Mouse (Mus musculus): ENCODE data around the gene Nudt9. TPM values are rescaled to one million over a fixed set of nuclear protein-coding genes. Genes with fewer than 3 reads are reported as not detected.

Nudt9 gene
- 48.2 and 50.9 TPM in 2 replicates for polyA plus RNA-seq (2015; fragmentation: Nextera tagmentation; extraction: Ambion mirVana)

GRCm38 (mm10) chr5:104046256-104047199 is at the start of gene Nudt9:
TSS of gene Nudt9 (plus strand) at chr5:104046306.

DNA sequence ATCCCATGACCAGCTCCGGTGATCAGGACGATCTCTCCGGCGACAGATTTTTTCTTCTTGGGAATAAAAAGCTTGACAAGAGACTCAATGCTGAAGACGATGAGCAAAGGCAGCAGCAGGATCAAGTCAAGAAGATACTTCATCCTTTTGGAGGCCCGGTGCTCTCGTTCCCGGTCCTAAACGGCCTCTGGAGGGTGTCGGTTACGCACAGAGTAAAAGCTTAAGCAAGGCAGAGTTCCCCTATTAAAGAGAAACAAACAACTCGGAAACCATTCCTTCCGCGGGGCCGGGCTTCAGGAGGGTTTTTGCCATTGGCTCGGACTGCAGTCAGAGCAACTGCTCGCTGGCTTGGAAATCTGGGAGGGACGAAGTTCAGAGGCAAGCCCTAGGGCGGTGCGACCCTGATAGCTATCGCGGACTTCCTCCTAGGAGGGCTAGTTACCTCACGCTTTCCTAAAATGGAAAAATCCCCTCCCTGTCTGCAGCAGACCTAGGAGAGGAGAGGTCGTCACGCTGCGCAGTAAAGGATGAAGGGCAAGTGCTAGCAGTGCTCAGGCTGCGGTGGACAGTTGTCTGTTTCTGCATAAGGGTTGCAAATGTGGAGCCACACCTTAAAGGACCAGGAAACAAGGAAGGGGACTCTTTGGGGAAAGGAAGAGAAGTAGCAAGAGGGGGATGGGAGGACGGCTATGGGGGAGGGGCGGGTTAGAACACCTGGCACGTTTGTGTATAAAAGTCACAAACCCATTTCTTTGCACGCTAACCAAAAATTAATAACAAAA is 24.3 kb upstream of the Nudt9 start, which contains the start of gene Hsd17b11:
TSS of gene Hsd17b11 (minus strand) at position 323 of the 782 bp plus-strand sequence.

DNA sequence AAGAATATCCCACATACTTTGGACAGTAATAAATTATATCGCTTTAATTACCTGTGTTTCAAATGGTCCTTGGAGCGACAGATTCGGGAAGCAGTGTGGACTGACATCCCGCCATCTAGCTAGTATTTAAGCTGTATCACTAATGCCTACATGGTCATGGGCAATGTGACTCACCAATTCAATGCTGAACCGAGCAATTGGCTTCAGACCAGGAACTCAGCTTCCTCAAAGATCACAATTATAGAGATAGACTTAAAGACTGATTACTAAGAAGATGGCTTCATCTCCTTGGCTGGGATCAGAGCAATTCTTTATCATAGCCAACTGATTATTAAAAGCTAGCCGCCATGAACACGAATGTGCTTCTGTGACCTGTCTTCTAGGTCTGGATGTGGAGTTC is 31.4 kb downstream of the Nudt9 start, which contains the start of gene Gm17660:
TSS of gene Gm17660 (minus strand) at position 101 of the 400 bp plus-strand sequence.

DNA sequence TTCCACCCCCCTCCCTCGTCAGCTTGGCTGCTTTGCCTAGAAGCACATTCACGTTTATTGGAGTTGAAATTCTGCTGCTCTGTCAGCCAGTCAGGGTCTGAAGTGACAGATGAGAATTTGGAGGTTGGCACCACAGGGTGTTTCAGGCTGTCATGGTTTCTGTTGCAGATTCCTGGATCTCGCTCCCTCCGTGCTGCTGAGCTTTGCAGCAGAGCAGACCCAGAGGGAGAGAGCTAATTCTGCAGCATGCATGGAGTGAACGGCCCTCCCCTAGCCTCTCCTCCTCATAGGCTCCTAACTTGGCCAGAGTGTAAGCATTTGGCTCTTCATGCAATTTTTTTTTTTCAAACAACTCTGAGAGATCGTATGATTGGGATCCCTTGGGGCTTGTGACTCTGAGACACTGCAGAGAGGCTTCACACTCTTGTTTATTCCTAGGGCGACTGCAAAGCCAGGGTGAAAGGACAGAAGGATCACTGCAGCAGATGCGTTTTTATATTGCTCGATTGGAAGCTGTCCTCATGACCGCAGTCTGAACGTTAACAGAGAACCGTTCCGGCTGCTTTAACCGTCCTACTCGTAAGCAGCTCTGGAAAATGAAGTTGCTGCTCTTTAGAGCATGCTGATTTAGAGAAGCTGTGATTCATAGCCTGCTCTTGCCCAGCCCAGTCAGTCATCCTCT is 67.5 kb downstream of the Nudt9 start, which contains the start of gene Sparcl1:
TSS of gene Sparcl1 (minus strand) at position 243 of the 682 bp plus-strand sequence.

Small RNA genes lying within 50 kb of the gene (microRNA-seq; reads per million reads assigned to microRNA genes)
- gene Mir5619, result 1.9 reads per million

Other genes with a start within 250 kb of the Nudt9 start
- gene Klhl8, start 135.0 kb upstream of the Nudt9 start, polyA plus RNA-seq (2015; fragmentation: Nextera tagmentation; extraction: Ambion mirVana), result 7.3 and 7.7 TPM in 2 replicates
- 0.28 and 0.69 TPM in 2 replicates for gene Hsd17b13, start 68.9 kb upstream of the Nudt9 start, polyA plus RNA-seq (2015; fragmentation: Nextera tagmentation; extraction: Ambion mirVana)
- 8.6 and 9.7 TPM in 2 replicates for gene Hsd17b11, start 24.4 kb upstream of the Nudt9 start, polyA plus RNA-seq (2015; fragmentation: Nextera tagmentation; extraction: Ambion mirVana)
- not detected in 2 replicates for gene Gm17660, start 31.3 kb downstream of the Nudt9 start, polyA plus RNA-seq (2015; fragmentation: Nextera tagmentation; extraction: Ambion mirVana)
- 654 and 776 TPM in 2 replicates for gene Sparcl1, start 67.4 kb downstream of the Nudt9 start, polyA plus RNA-seq (2015; fragmentation: Nextera tagmentation; extraction: Ambion mirVana)
- not detected in 2 replicates for gene Dspp, start 124.4 kb downstream of the Nudt9 start, polyA plus RNA-seq (2015; fragmentation: Nextera tagmentation; extraction: Ambion mirVana)
- 0.08 and 0.11 TPM in 2 replicates for gene Dmp1, start 156.3 kb downstream of the Nudt9 start, polyA plus RNA-seq (2015; fragmentation: Nextera tagmentation; extraction: Ambion mirVana)